Mouse (Mus musculus) liver, postnatal 0 days (tissue): ENCODE measurements at regions not wholly inside any gene's neighbourhood (a gene's known extent, or its start where the extent isn't known, plus 50 kb on each side); places are given as distances from the start of the nearest gene placed in this dataset.

Experiments used
- ATAC-seq: fragments of 200-750 bp; cut with Nextera tagmentation; 2 replicates; pipeline ENCODE4 v1.8.0; 2017; ENCODE audit warnings: mild to moderate bottlenecking, moderate library complexity
- DNase-seq: peaks from one replicate; pipeline ENCODE4 v3.0.0-alpha.2; 2016
- H3K27ac ChIP-seq: fragments of 300-500 bp; sonication (generic); 2 replicates; pipeline ENCODE4 v1.5.1; 2014; ENCODE audit warnings: antibody characterized with exemption, moderate library complexity, mild to moderate bottlenecking, low read depth
- H3K27me3 ChIP-seq: fragments of 300-500 bp; sonication (generic); 2 replicates; pipeline ENCODE4 v1.6.1; 2014; ENCODE audit warnings: low read length, control low read depth, mixed read lengths; ENCODE audit not compliant: insufficient read depth
- H3K36me3 ChIP-seq: fragments of 300-500 bp; sonication (generic); replicated peaks from 2 replicates; pipeline ENCODE4 v1.6.1; 2014; ENCODE audit warnings: mild to moderate bottlenecking, control low read depth, low read length, moderate library complexity, mixed read lengths; ENCODE audit not compliant: insufficient read depth
- H3K4me1 ChIP-seq: fragments of 300-500 bp; sonication (generic); 2 replicates; pipeline ENCODE4 v1.6.1; 2014; ENCODE audit warnings: antibody characterized with exemption, mild to moderate bottlenecking, control low read depth; ENCODE audit not compliant: insufficient read depth
- H3K4me2 ChIP-seq: fragments of 300-500 bp; sonication (generic); 2 replicates; pipeline ENCODE4 v1.6.1; 2014; ENCODE audit warnings: low read depth, mild to moderate bottlenecking, low read length, moderate library complexity, mixed read lengths
- H3K4me3 ChIP-seq: fragments of 300-500 bp; sonication (generic); 2 replicates; pipeline ENCODE4 v1.5.1; 2014; ENCODE audit warnings: low read depth, low read length
- H3K9ac ChIP-seq: fragments of 300-500 bp; sonication (generic); replicated peaks from 2 replicates; pipeline ENCODE4 v1.6.1; 2014; ENCODE audit warnings: mild to moderate bottlenecking, moderate library complexity
- H3K9me3 ChIP-seq: fragments of 300-500 bp; sonication (generic); 2 replicates; pipeline ENCODE4 v1.6.1; 2016; ENCODE audit warnings: mild to moderate bottlenecking, control low read depth, low read length, mixed read lengths
- CTCF ChIP-seq: sonication (generic); IDR thresholded peaks from 2 replicates; pipeline ENCODE4 v1.5.1; 2016; ENCODE audit warnings: antibody characterized with exemption, low read depth
- EP300 ChIP-seq: IDR thresholded peaks from 2 replicates; pipeline ENCODE4 v1.6.1; 2016; ENCODE audit warnings: antibody characterized with exemption, low read depth, mild to moderate bottlenecking
- WGBS: fragments of 180-500 bp; shearing (Covaris S2); extraction: QIAGEN DNeasy Blood & Tissue Kit; methylation state at CpG from one replicate; pipeline ENCODE4 v1.1.7; 2014; ENCODE audit not compliant: insufficient replicate concordance; 5-methylcytosine and 5-hydroxymethylcytosine counted together

GRCm38 (mm10) chr8:46931267-46931666, 55.4 kb upstream of the Enpp6 start:
- Histone ChIP-seq H3K4me2 (no peak overlapping the region), H3K4me1 (peaks cover 8% of the 10 kb centered on the region; the same call in 1 of the 2 replicates), H3K27me3 (no peaks in the 10 kb centered on the region), H3K27ac (0 out of 2 replicates have a peak overlapping the region, but pooled peaks have one; percentile 39), H3K36me3 (no peaks in the 10 kb centered on the region), H3K9ac (no peak overlapping the region), H3K9me3 (no peaks in the 10 kb centered on the region), H3K4me3 (no peak overlapping the region)
- 75% methylated on average over 6 of the region's 6 CpGs for WGBS
- DNase-seq (no peak), ATAC-seq (no peak)
- TF ChIP-seq CTCF (no peak), EP300 (no peak; the same call in 1 of the 2 replicates)

GRCm38 (mm10) chr8:46933256-46933655, 53.4 kb upstream of the Enpp6 start:
- no peaks in the 10 kb centered on the region for H3K27me3 ChIP-seq
- no peak overlapping the region for H3K9ac ChIP-seq
- no peak for ATAC-seq
- no peak overlapping the region for H3K4me2 ChIP-seq
- peak overlapping the region; percentile 49; the same call in 1 of the 2 replicates for H3K27ac ChIP-seq
- no peak for TF ChIP-seq EP300
- no peak for TF ChIP-seq CTCF
- H3K36me3 ChIP-seq, result no peaks in the 10 kb centered on the region
- no peak for DNase-seq
- H3K4me1 ChIP-seq, result peaks cover 8% of the 10 kb centered on the region; the same call in 1 of the 2 replicates
- H3K9me3 ChIP-seq, result no peaks in the 10 kb centered on the region
- no peak overlapping the region for H3K4me3 ChIP-seq

GRCm38 (mm10) chr8:46934254-46934653, 52.4 kb upstream of the Enpp6 start:
- Histone ChIP-seq H3K36me3 (no peaks in the 10 kb centered on the region), H3K27me3 (no peaks in the 10 kb centered on the region), H3K4me1 (peaks cover 5% of the 10 kb centered on the region; the same call in 1 of the 2 replicates), H3K4me2 (peak overlapping the region; percentile 18; the same call in 1 of the 2 replicates), H3K9me3 (no peaks in the 10 kb centered on the region), H3K27ac (peak overlapping the region; percentile 49), H3K9ac (no peak overlapping the region), H3K4me3 (no peak overlapping the region)
- 55% methylated on average over 9 of the region's 9 CpGs for WGBS
- TF ChIP-seq EP300, result no peak
- TF ChIP-seq CTCF, result no peak
- peak; percentile 36; the same call in 1 of the 2 replicates for ATAC-seq
- no peak for DNase-seq

- no peak overlapping the region for H3K4me3 ChIP-seq
- no peaks in the 10 kb centered on the region for H3K9me3 ChIP-seq
- WGBS, result 26% methylated on average over 9 of the region's 9 CpGs
- H3K27me3 ChIP-seq, result no peaks in the 10 kb centered on the region
- H3K9ac ChIP-seq, result no peak overlapping the region
- H3K4me2 ChIP-seq, result 0 out of 2 replicates have a peak overlapping the region, but pooled peaks have one; percentile 18
- DNase-seq (peak; percentile 57), ATAC-seq (peak; percentile 74)
- H3K27ac ChIP-seq, result peak overlapping the region; percentile 49
- TF ChIP-seq CTCF (peak; percentile 77), EP300 (no peak)
- peaks cover 5% of the 10 kb centered on the region; the same call in 1 of the 2 replicates for H3K4me1 ChIP-seq
- no peaks in the 10 kb centered on the region for H3K36me3 ChIP-seq
Observed at GRCm38 (mm10) chr8:46934898-46935297, 51.8 kb upstream of the Enpp6 start.

- DNase-seq (no peak), ATAC-seq (no peak)
- no peaks in the 10 kb centered on the region for H3K36me3 ChIP-seq
- no peaks in the 10 kb centered on the region for H3K27me3 ChIP-seq
- no peak overlapping the region; the same call in 1 of the 2 replicates for H3K4me2 ChIP-seq
- no peak overlapping the region for H3K4me3 ChIP-seq
- WGBS, result 41% methylated on average over 8 of the region's 8 CpGs
- no peaks in the 10 kb centered on the region for H3K9me3 ChIP-seq
- no peak overlapping the region for H3K9ac ChIP-seq
- TF ChIP-seq EP300 (no peak), CTCF (peak; percentile 56)
- H3K27ac ChIP-seq, result no peak overlapping the region
- H3K4me1 ChIP-seq, result peaks cover 7% of the 10 kb centered on the region; the same call in 1 of the 2 replicates
Observed at GRCm38 (mm10) chr8:46936039-46936438, 50.6 kb upstream of the Enpp6 start.
